Mouse (Mus musculus): ENCODE measurements at regions not wholly inside any gene's neighbourhood (a gene's known extent, or its start where the extent isn't known, plus 50 kb on each side); places are given as distances from the start of the nearest gene placed in this dataset.

DNA sequence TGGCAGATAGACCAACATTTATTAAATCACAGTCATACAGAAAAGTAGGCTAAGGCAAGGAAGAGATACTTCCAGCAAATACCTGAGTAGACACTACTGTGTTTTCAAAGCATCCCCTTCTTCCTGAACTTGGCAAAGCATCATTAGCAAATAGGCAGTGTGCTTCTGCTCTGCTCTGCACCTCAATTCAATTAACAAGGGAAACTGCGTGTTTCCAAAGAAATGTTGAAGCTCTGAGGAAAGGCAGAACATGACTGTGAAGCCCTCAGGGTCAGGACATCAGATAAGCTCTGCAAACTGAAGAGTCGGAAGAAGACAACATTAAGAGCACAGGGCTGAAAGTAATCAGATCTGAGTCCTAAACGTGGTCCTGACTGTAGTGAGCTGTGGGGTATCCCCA lies 516.1 kb upstream of the Tnp1 start:
- DNase-seq = no peak

GRCm38 (mm10) chr1:73530326-73530725 lies 514.6 kb upstream of the Tnp1 start:
- DNase-seq = no peak

GRCm38 (mm10) chr1:73528623-73529022 lies 512.9 kb upstream of the Tnp1 start:
- DNase-seq = no peak

GRCm38 (mm10) chr1:73516441-73516840 lies 500.7 kb upstream of the Tnp1 start:
- no peak for DNase-seq

GRCm38 (mm10) chr1:73515781-73516180 lies 500.1 kb upstream of the Tnp1 start:
- no peak for DNase-seq

- DNase-seq = no peak
Observed at GRCm38 (mm10) chr1:73513822-73514221, 498.1 kb upstream of the Tnp1 start.

GRCm38 (mm10) chr1:73512836-73513235 lies 497.1 kb upstream of the Tnp1 start:
- DNase-seq = no peak

GRCm38 (mm10) chr1:73507071-73507754 lies 491.5 kb upstream of the Tnp1 start:
- DNase-seq = no peak

DNA sequence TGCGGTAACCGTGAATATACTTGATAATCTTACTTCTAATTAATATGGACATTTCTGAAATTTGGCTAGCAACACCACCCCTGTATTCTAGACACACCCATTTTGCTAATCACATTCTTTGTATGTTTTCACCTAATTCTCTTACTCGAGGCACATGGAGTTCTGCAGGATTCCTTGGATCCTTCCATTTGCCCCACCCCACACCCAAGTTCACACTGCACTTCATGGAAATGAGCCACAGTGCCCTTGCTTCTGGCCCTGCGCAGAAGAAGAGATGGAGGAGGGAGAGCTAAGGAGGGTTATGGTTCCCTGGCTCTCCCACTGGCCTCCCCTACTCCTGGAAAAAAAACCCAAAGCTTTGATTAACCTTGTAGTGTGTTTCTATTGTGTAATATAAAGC lies 487.9 kb upstream of the Tnp1 start:
- DNase-seq = no peak

GRCm38 (mm10) chr1:73500671-73501070 lies 485.0 kb upstream of the Tnp1 start:
- DNase-seq = no peak

DNA sequence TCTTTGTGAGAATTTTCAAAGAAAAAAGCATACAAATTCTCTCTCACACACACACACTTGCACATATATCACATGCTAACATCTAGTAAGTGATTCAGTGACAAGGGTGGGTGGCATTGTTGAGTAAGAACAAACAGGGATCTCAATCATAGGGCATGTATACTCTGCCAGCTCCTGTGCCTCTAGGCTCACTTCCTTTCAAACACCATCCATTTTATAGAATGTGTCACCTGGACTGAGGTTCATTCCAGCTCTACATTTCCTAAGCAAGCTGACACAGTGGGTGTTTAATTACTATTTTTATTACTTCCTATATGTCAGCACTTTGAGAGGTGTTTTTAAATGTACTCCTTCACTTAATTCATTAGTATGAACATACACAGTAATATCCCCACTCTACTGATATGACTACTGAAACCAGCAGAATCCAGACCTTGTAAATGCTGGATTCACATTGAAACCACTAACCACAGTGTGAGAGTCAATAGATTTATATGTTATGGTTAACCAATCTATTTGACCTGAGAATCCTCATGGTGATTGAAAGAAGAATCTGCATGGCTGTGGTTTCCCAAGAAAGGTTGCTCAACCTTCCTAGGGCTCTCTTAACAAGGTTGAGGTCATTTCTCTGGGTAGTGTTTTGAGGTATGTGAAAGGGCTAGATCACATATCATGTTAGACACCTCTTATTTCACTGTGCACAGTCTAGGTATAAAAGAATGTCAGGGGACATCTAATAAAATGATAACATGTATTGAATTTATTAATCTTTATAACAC lies 480.5 kb upstream of the Tnp1 start:
- DNase-seq = no peak

GRCm38 (mm10) chr1:73481956-73482355 lies 466.2 kb upstream of the Tnp1 start:
- DNase-seq = no peak

- DNase-seq = no peak
Observed at GRCm38 (mm10) chr1:73479349-73479920, 463.7 kb upstream of the Tnp1 start.

DNA sequence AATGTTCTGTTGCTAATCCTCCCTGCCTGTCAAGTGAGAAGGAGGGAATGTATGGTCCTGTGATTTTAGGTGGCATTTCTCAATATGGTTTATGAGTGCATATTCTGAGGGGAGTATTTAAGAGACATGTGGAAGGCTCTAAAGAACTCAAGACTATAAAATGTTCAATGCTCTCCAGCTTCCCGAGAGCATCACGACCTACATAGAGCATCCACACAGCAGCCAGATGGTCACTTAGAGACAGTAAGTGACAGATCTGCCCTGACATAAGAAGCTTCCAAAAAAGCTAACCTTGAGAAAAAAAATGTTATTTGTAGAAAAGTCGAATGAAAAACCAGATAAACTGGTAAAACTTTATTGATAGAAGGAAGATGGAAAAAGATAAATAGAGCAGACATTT lies 444.9 kb upstream of the Tnp1 start:
- DNase-seq = no peak

- DNase-seq = no peak
Observed at GRCm38 (mm10) chr1:73459754-73460534, 444.2 kb upstream of the Tnp1 start.

DNA sequence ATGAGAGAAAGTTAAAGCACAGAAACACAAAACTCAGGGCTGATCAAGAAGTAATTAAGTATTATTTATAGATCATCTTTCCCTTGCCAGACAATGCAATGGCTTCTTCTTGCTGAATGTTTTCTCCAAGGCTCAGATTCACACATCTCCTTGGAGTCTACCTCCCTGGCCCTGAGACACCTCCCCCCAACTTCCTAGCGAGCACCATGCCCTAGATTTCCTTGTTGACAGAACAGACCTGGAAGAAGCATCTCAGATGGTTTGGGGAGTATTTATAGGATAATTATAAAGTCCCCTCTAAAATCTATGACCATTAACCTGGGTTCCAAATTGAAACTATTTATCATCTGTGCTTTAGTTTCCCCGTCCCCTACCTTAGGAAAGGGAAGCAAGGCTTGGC lies 441.6 kb upstream of the Tnp1 start:
- no peak for DNase-seq

- DNase-seq = no peak
Observed at GRCm38 (mm10) chr1:73456359-73457062, 440.8 kb upstream of the Tnp1 start.

DNA sequence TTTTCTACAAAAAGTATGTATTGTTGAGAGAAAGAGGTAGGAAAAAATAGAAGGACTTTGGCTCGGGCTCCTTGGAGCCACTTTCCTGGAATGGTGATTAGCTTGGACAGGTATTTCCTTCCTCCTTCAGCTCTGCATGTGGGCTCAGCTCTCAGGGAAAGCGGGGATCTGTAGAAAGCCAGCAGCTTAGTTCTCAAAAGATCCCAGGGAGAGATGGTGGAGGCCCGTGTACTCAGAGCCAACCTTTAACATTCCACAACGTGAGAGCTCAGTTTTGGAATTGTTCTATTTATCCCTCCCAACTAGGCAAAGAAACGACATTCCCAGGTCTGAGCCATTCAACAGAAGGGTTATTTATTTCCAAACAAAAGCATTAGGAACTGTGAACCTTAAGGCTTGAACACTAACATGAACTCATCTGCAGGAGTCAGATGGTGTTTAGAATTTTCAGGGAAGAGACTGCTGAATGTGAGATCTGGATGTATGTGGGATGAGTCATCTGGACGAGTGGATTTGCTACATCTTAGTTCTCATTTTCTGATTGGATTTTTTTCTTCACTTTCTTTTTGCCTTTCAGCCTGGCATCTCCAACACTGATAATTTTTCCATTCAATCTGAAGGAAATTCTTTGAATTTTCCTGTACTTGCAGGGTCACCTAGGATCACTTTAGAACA lies 428.6 kb upstream of the Tnp1 start:
- DNase-seq = no peak

DNA sequence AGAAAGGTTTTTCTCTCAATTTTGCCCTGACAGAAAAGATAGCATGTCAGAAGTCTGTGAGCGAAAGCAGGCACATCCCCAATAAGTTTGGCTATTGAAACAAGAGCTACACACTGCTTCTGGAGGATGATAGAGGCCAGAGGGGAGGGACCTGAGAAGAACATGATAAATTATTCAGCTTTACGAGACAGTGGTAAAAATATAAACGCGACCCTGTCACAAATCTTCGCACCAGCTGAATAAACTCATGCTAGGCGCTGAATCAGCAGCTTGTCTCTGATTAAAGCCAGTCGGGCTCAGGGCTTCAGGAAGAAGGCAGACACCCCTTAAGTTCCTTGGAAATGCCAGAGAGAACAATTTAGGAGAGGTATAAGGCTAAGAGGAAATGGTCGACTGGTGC lies 422.7 kb upstream of the Tnp1 start:
- DNase-seq = no peak

- no peak for DNase-seq
Observed at GRCm38 (mm10) chr1:73428101-73428500, 412.4 kb upstream of the Tnp1 start.

GRCm38 (mm10) chr1:73425049-73425448 lies 409.3 kb upstream of the Tnp1 start:
- DNase-seq = no peak

- DNase-seq = no peak
Observed at GRCm38 (mm10) chr1:73418196-73418595, 402.5 kb upstream of the Tnp1 start.

All from layer of hippocampus, adult 9-11 months (tissue).